Mouse (Mus musculus) layer of hippocampus, postnatal 10 days (tissue): ENCODE measurements at regions not wholly inside any gene's neighbourhood (a gene's known extent, or its start where the extent isn't known, plus 50 kb on each side); places are given as distances from the start of the nearest gene placed in this dataset.

Experiments
- DNase-seq, 2 experiments: peaks; one replicate each; pipeline ENCODE4 v3.0.0; 2021; ENCODE audit warnings: low spot score in 2 of 2

GRCm38 (mm10) chr12:14088960-14089359 is 62.9 kb downstream of the Fam84a start:
- DNase-seq = no peak

GRCm38 (mm10) chr12:14082771-14083170 is 69.1 kb downstream of the Fam84a start:
- no peak for DNase-seq

DNA sequence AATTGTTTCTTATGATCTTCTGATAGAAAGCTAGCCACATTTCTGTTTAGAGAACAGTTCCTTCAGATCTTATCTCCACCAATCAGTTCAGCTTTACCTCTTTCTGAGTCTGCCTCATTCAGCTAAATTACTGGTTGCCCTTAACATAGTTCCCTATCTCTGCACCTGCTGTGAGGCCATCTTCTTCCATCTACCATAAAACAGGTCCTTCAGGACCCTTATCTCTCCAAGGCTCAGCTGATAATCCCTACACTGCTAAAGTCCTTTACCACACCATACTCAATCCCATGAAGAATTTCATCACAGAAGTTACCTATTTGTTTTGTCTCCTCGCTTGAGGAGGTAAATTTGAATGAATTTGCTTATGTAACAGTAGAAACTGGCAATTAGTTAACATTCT is 72.0 kb downstream of the Fam84a start:
- no peak for DNase-seq

- DNase-seq = peak; percentile 10 to 30
Observed at GRCm38 (mm10) chr12:14069049-14069448, 82.8 kb downstream of the Fam84a start.

DNA sequence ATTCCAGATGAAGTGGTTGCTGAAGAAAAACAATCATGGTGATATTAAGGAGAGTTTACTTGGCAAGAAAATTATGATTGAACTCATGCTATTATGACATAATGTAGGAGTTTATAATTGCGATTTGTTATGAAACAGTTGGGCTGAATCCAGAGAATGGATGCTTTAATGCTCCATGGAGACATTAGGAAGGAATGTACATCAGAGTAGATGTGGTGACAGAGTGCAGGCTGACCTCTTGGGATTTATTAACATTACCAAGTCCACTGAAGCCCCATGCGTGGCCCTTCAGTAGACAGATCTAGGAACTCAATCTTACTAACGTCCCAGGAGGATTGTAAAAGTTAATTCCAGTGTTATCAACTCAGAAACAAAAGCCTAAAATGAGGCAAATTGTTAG is 86.5 kb downstream of the Fam84a start:
- no peak for DNase-seq

DNA sequence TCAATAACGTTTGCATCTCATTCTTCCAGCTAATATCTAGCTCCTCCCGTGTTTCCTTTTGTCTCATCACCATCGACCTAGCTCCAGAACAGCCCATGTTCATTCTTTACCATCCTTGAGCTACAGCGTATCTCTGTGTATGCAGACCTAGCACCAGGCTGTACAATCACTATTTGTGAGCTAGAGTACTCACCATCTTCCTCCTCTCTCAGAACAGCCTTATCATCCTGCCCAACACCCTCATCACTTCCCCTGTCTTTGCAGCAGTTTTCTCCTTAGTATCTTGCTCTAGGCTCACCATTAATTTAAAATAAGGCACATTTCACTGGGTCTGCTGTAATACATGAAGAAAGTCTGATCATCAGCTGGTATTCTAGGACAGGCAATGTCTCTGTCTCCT is 88.6 kb downstream of the Fam84a start:
- no peak for DNase-seq

- no peak for DNase-seq
Observed at GRCm38 (mm10) chr12:14056116-14056515, 95.7 kb downstream of the Fam84a start.

DNA sequence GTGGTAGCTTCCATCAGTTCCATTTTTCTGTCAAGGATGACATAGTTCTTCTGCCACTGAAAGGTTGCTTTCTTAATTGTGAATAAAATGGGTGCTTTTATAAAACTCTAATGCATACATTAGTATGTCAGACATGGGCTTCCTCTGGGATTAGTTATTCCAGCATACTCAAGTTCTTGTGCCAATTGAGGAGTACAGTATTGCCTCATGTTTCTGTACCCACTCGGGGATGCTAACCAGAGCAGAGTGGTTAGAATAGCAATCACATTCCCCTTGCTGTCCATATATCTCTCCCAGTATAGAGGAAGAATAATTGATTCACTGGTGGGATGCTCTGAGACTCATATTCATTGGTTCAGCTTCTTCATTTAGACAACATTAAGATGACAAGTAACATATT is 119.5 kb downstream of the Fam84a start:
- no peak for DNase-seq

GRCm38 (mm10) chr12:14015271-14015670 is 136.6 kb downstream of the Fam84a start:
- DNase-seq = no peak

GRCm38 (mm10) chr12:14005991-14006390 is 145.9 kb downstream of the Fam84a start:
- DNase-seq = no peak

- DNase-seq = no peak
Observed at GRCm38 (mm10) chr12:14001672-14002071, 150.2 kb downstream of the Fam84a start.

- DNase-seq = no peak
Observed at GRCm38 (mm10) chr12:13984396-13984776, 167.5 kb downstream of the Fam84a start.

DNA sequence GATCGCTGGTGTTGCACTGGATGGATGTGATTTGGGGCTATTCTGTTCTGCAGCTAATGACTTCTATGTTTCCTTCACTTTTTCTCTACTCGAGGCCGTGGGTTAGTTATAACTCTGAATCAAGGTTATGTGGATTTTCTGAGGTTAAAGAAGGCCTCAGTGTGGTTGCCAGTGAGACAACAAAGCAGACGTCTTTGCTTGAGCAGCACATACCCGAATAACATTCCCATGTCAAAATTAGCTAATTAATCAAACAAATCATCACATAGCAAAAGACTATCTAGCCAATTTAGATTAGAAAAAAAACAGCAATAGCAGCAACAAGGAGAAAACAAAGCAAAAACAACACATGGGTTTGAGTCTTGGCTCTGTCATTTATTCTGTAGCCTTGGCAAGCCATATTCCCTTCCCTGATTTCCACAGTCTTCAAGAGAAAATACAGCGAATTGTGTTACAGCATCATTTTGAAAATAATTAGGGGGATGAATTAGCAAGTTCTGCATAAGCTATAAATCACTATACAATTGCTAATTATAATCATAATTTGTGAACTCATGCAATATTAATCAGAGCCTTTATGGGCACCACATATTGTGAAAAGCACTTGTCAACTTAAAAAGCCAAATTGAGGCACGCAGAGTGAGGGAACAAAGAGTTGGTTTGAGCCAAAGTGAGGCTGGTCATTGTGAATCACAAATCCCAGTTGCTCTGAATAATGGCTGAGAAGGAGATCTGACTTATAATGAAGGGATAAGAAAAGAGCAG is 168.0 kb downstream of the Fam84a start:
- no peak for DNase-seq

DNA sequence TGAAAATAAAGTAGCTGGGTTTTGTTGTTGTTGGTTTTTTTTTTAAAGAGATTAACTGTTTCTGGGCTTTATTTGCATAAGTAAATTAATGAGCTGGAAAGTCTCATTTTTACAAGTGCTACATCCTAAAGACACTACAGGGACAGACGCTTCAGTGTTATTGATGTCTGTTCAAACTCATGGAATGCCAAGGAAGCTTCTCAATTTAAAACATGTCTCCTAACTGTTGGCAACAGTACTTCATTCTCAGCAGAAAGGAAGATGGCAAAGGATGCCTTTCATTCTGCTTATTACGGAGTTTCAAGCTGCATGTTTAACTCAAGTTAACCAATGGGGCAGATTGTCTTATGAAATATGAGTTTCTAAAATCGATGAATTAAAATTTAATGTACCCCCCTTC is 187.3 kb downstream of the Fam84a start:
- no peak for DNase-seq

DNA sequence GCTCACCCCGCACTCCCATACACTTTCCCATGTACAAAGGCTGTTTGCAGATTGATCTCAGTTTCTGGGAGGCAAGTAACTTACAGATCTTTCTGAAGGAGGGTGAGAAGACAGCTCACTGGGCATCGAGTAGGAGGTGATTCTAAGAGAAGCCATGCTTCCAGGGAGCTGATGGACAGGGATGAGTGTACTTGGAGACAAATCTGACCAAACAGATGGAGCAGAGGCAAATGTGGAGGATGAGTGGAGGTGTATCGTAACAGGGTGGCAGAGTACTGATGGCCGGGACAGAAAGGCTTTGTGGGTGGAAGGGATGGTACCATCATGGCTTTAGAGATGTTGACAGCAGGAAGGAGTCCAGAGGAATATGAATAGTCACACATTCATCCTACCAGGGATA is 212.4 kb downstream of the Fam84a start:
- DNase-seq = no peak

DNA sequence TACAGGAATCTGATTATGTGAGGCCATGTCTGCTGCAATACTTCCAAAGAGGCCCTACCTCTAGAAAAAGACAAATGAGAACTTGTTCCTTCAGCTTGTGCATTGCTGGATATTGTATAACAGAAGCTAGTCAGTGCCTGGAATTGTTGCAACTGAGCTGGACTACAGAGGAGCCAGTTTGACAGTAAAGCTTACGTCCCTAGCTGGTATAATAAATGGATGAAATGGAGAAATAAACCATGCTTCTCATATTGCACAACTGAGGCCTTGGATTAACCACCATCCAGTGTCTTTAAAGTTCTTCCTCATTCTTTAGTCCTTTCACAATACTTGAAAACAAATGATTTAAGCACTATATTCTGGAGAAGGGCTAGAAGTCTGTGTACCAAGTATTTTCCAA is 230.8 kb downstream of the Fam84a start:
- DNase-seq = no peak

DNA sequence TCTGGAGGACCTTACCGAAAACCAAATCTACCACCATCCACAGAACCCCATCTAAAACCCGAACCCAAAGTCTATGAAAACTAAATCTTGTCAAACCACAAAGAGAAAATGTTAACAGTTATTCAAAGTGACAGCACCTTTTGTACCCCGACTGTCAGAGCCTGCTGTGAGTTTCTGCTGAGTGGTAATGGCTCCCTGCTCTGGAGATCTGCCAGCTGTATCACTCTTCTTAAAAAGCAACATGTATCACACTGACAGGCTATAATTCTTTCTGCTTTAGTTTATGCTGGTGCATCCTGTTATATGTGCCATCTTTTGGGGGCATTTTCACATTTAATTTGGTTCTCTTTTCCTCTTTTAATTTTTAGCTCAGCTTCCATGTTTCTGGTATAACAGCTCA is 268.5 kb downstream of the Fam84a start:
- DNase-seq = no peak

DNA sequence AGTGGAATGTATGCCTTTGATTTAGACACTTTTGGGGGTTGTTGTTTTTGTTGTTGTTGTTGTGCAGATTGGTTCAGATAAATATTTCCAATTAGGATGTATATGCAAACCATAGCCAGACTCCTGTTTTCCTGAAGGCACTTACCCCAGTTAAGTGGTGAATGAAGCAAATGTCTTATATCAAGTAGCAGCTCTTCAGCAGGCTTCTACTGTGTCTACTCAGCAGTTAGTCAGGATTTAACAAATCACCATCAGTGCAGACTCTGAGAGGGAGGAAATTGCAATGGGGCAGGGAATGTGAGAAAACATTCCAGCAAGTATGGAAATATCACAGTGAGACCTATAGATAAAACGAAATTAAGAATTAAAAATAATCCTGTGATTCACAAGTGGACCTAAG is 282.7 kb downstream of the Fam84a start:
- no peak for DNase-seq

DNA sequence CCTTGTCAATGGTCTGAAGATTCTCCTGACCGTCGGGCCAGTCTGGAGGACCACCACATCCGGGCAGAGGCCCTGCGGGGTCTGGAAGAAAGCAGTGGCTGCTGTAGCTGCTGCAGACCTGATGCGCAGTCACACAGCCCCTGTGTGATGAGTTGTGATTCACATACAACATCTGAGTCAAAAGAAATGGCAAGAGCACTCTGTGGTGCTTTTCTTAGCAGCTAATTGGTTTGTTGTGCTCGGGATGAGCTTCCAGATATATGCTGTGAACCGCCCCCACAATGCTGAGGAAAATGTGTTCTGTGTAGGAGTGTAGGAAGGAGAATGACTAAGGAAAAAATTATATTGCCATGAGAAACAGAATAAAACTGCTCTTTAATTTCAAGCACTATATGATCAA is 290.6 kb downstream of the Fam84a start:
- DNase-seq = peak in 1 of 2 experiments; percentile 3

DNA sequence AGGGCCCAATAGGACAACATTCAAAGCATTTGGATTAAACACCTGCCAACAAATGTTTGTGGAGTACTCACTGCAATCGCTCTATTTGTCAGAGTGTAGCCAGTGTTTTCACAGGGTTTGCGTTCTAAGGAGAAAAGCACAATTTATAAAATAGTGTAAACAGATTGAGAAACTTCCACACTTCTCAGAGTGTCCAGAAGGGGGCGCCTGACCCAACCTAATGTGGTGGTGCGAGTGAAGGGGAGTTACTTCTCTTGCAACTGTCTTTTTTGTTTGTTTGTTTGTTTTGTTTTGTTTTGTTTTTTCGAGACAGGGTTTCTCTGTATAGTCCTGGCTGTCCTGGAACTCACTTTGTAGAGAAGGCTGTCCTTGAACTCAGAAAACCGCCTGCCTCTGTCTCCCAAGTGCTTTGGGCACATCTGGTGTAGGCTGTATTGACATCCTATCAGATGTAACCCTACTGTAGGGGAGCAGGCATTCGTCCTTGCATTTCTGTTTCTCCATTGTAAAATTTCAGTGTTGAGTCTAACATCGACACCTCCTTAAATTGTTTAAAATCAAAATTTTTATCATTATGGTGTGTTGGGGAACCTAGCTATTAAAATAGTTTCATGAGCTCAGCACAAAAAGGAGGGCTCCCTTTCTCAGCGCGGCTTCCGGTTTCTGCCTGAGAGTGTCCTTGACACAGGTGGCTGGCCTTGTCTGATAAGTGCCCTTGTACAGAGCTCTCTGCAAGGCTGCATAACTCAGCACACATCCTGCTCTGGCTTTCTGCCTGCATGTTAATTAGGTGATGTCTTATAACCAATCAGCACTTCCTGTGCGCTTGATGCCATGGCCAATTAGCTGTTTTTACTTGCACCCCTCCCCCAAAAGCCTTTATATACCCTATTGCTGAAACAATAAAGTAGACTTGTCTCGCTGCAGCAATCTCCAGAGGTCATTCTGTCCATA is 307.0 kb downstream of the Fam84a start:
- peak; percentile 67 to 68 for DNase-seq

DNA sequence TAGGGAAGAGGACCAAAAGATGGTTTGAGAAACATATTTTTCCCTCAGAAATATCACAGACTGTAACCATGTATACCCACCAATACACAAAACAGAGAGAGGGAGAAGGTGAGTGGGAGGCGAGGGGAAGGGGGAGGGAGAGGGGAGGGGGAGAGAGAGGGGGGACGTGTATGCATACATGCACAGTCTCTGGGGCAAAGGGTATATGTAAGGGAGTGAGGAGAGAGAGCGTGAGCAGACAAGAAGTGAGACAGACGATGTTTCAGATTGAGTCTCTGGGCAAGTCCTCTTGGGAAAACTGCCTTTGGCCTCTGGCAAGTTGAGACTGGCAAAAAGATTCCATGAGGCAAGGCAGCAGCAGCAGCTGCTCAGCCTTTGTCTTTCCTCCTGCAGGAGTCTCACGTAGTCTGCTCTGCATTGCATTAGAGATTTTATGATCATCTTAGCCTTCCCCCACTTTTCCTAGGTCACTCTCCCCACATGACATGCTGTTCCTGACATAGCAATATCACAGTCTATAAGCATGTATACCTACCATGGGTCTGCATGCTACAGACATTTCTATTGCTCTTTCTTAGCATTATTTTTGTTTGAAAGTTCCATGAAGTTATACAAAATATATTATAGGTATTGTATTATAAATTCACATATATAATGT is 308.3 kb downstream of the Fam84a start:
- no peak for DNase-seq

GRCm38 (mm10) chr12:13841238-13841637 is 310.6 kb downstream of the Fam84a start:
- no peak for DNase-seq
